Mouse (Mus musculus) large intestine, adult 2 months (tissue): Measurements from ENCODE around the gene Tal1. TPM values are rescaled to one million over a fixed set of nuclear protein-coding genes. Genes with fewer than 3 reads are reported as not detected.

ENCODE experiments used
- DNase-seq: peaks from one replicate; pipeline ENCODE4 v3.0.0-alpha.2; 2012; ENCODE audit warnings: low read depth, low spot score
- WGBS: fragments of 180-500 bp; shearing (Covaris S2); methylation state at CpG from one replicate; pipeline ENCODE4 v1.1.7; 2018; 5-methylcytosine and 5-hydroxymethylcytosine counted together
- polyA plus RNA-seq: library from polyadenylated mRNA; depleted of rRNA; stranded (reverse); fragments of >200 nt; gene quantifications from 2 replicates; pipeline ENCODE4 v1.2.3, GENCODE M21; 2012; rRNA removed

Tal1 gene
- polyA plus RNA-seq, 1 experiment = 0.33 TPM

GRCm38 (mm10) chr4:115097146-115097496, 40.9 kb downstream of the Tal1 start:
- WGBS = under 1% methylated on average over 6 of the region's 6 CpGs
- no peak for DNase-seq

DNA sequence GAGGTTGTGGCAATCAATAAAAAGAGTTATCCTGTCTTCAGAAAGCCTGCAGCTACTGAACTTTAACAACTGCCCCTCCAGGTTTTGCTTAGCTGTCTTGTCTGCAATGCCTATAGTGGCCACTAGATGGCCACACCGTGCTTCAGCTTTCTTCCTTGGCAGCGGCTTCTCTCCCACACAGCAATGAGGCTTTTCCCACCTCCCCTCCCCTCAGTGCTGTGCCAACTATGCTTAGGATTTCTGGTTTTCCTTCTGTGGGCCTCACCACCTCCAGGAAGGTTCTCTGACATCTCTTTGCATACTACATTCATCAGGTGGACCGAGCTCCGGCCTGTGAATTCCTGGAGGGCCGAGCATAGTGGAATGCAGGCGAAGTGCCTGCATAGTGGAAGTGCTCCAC, 45.5 kb downstream of the Tal1 start:
- no peak for DNase-seq
- 45% methylated on average over 6 of the region's 6 CpGs for WGBS

DNA sequence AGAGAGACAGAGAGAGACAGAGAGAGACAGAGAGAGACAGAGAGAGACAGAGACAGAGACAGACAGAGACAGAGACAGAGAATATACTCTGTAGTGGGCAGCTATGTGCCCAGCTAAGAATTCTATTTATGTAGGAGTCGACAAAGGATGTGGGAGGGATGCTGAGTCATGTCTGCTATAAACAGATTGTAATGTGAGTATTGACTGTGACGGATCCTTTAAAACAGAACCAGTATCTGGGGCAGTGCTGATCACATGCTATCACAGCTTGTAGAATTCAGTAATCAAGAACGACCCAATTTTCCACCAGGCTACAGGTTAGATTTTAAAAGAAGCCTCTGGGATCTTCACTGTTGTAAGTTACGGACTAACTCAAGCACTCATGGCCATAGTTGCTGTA, 47.3 kb downstream of the Tal1 start:
- no peak for DNase-seq
- 31% methylated on average over 4 of the region's 4 CpGs for WGBS

- no peak for DNase-seq
- 16% methylated on average over 2 of the region's 2 CpGs for WGBS
Measured at GRCm38 (mm10) chr4:115111167-115111566, 54.9 kb downstream of the Tal1 start.

- 59% methylated on average over 5 of the region's 5 CpGs for WGBS
- no peak for DNase-seq
Measured at GRCm38 (mm10) chr4:115113266-115113665, 57.0 kb downstream of the Tal1 start.

- DNase-seq = no peak
- 87% methylated on average over 3 of the region's 3 CpGs for WGBS
Measured at GRCm38 (mm10) chr4:115119642-115120041, 63.4 kb downstream of the Tal1 start.

GRCm38 (mm10) chr4:115121162-115121561, 64.9 kb downstream of the Tal1 start:
- 56% methylated on average over 2 of the region's 2 CpGs for WGBS
- no peak for DNase-seq

Other genes starting within 250 kb of the Tal1 start
- not detected in 2 replicates for gene Gm12830, start 234.7 kb upstream of the Tal1 start, polyA plus RNA-seq
- 0.07 and 0.10 TPM in 2 replicates for gene Foxd2, start 147.6 kb upstream of the Tal1 start, polyA plus RNA-seq
- gene Foxe3, start 130.4 kb upstream of the Tal1 start, polyA plus RNA-seq = not detected in 2 replicates
- 34.7 and 40.7 TPM in 2 replicates for gene Cmpk1, start 69.2 kb upstream of the Tal1 start, polyA plus RNA-seq
- 2.2 and 3.7 TPM in 2 replicates for gene Stil, start 56.3 kb upstream of the Tal1 start, polyA plus RNA-seq
- 11.5 and 31.3 TPM in 2 replicates for gene Pdzk1ip1, start 32.3 kb downstream of the Tal1 start, polyA plus RNA-seq
- 0.11 TPM in 2 replicates for gene Cyp4x1, start 77.9 kb downstream of the Tal1 start, polyA plus RNA-seq
- gene Cyp4a29, start 185.7 kb downstream of the Tal1 start, polyA plus RNA-seq = 0.10 TPM in 1 of 2 replicates, not detected in the other
- not detected in 2 replicates for gene Cyp4a12a, start 242.6 kb downstream of the Tal1 start, polyA plus RNA-seq